Mouse (Mus musculus): Measurements from ENCODE around the gene Dpm2.

DNA sequence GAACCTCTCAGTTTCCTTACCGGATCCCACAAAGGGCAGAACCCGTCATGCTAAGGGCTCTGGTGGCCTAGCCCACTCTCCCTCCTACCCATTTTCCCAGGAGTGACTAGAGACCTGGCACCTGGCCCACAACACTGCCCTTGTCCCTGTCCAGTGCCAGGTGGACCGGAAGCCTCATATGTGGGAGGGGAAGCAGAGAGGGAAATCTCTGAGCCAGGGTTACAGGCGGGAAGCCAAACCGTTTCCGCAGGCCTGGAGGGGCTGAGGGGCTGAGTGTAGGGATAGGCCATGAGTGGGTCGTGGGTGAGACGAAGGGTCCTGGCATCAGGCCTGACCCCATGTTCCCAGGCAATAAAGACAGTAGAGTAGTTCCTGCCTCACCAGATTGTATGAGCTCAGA lies 27.8 kb downstream of the Dpm2 start:
- TF ChIP-seq CTCF (IDR thresholded peaks at IDR 0.05; ENCODE audit: control insufficient read depth, insufficient read depth, insufficient replicate concordance, low read depth, low read length) (no peak), POLR2A (IDR thresholded peaks at IDR 0.05; ENCODE audit: control insufficient read depth, low read depth, low read length) (no peak)

Measured in testis, adult 2 months (tissue).